Comparison of ENCODE assay signal across 29 mouse cellular contexts in the genomic region with DNA sequence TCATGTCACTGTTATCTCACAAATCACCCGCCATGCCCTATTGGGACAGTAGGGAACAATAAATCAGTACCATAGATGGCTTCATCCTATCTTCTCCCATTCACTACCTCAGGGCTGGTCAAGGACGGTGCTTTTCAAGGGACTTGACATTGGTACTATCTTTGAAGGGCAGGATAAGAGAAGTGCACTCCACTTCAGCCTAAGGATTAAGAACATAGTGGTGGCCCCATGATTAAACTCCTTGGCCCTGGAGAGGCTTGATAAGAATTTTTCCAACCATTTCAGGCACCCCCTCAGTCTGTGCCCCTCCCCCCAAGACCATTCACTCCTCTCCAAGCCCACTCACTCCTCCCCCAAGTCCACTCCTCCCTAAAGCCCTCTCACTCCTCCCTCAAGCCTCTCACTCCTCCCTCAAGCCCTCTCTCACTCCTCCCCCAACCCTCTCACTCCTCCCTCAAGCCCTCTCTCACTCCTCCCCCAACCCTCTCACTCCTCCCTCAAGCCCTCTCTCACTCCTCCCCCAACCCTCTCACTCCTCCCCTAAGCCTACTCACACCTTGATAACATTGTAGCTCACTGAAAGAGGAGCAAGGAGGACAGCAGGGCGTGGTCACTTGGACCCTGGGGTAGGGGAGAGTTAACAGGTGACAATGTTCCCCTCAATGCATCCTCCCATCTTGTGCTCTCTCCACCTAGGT. TPM values are rescaled to one million over a fixed set of nuclear protein-coding genes. Genes with fewer than 3 reads are reported as not detected.
"Had no signal": no experiment of that assay in that cellular context is flagged by ENCODE, and none has a peak within 500 bp of the region (broad histone marks: within the 10 kb centered on the region; RNA-seq: fewer than 3 reads in every experiment).

No protein-coding gene starts in this region.

- H3K4me1 ChIP-seq: liver, embryonic 15.5 days; midbrain, embryonic 13.5 days; neural tube, embryonic 13.5 days had no signal

- H3K36me3 ChIP-seq: liver, embryonic 15.5 days; midbrain, embryonic 10.5 days; midbrain, embryonic 13.5 days; neural tube, embryonic 13.5 days had no signal

- H3K9ac ChIP-seq: liver, embryonic 15.5 days; lung, embryonic 14.5 days; midbrain, embryonic 13.5 days; neural tube, embryonic 13.5 days had no signal

- H3K4me2 ChIP-seq: liver, embryonic 15.5 days; lung, embryonic 14.5 days; midbrain, embryonic 13.5 days; neural tube, embryonic 13.5 days had no signal

- H3K27ac ChIP-seq: kidney, postnatal 0 days; layer of hippocampus, adult 2 months; left cerebral cortex, adult 2 months; liver, embryonic 15.5 days; midbrain, embryonic 10.5 days; midbrain, embryonic 13.5 days; neural tube, embryonic 13.5 days; stomach, postnatal 0 days had no signal

- H3K9me3 ChIP-seq: liver, embryonic 15.5 days; midbrain, embryonic 10.5 days; midbrain, embryonic 13.5 days had no signal

- ATAC-seq: intestine, postnatal 0 days; midbrain, embryonic 13.5 days; midbrain, embryonic 16.5 days had no signal

- DNase-seq: kidney, adult 2 months; kidney, postnatal 25 days; layer of hippocampus, adult 9-11 months; layer of hippocampus, postnatal 36 days; lung, embryonic 14.5 days; right cerebral cortex, adult 18-20 months; right cerebral cortex, postnatal 14 days; right cerebral cortex, postnatal 4 days; thymus, adult 2 months; thymus, postnatal 14 days; thymus, postnatal 4 days had no signal

- H3K27me3 ChIP-seq: midbrain, embryonic 13.5 days; neural tube, embryonic 13.5 days had no signal

- H3K4me3 ChIP-seq: layer of hippocampus, adult 2 months; left cerebral cortex, adult 2 months; liver, embryonic 15.5 days; megakaryocyte, embryonic 14.5 days; midbrain, embryonic 10.5 days; midbrain, embryonic 13.5 days; myocyte; neural tube, embryonic 13.5 days had no signal

RNA-seq across cellular contexts. Expression of a gene that starts 33.6 kb away (rescaled TPM):
- total RNA-seq: neutrophil, adult 5-6 weeks had no signal
- polyA plus RNA-seq: kidney, embryonic 14.5 days; lung, embryonic 14.5 days; midbrain, embryonic 10.5 days; stomach, embryonic 14.5 days; stomach, postnatal 0 days had no signal

RNA-seq across cellular contexts. Expression of a gene that starts 35.5 kb away (rescaled TPM):
- total RNA-seq: layer of hippocampus, adult 2 months; layer of hippocampus, postnatal 36 days; monocyte, adult 5-6 weeks; neutrophil, adult 5-6 weeks had no signal
- polyA plus RNA-seq: intestine, postnatal 0 days; kidney, adult 2 months; kidney, embryonic 14.5 days; kidney, postnatal 0 days; large intestine, adult 2 months; limb, embryonic 11.5 days; liver, embryonic 15.5 days; lung, embryonic 14.5 days; midbrain, embryonic 10.5 days; midbrain, embryonic 13.5 days; midbrain, embryonic 16.5 days; neural tube, embryonic 13.5 days; thymus, adult 2 months had no signal
